Mouse (Mus musculus) midbrain, embryonic 10.5 days (tissue): ENCODE measurements at regions not wholly inside any gene's neighbourhood (a gene's known extent, or its start where the extent isn't known, plus 50 kb on each side); places are given as distances from the start of the nearest gene placed in this dataset.

Experiments
- DNase-seq: peaks from one replicate; pipeline ENCODE4 v3.0.0-alpha.2; 2017; ENCODE audit warnings: low spot score
- H3K27ac ChIP-seq: fragments of 300-500 bp; sonication (generic); replicated peaks from 2 replicates; pipeline ENCODE4 v1.5.1; 2016; ENCODE audit warnings: mild to moderate bottlenecking
- H3K27me3 ChIP-seq: fragments of 300-500 bp; sonication (generic); 2 replicates; pipeline ENCODE4 v1.6.1; 2016; ENCODE audit warnings: low read depth, mild to moderate bottlenecking; ENCODE audit not compliant: poor library complexity, severe bottlenecking
- H3K36me3 ChIP-seq: fragments of 300-500 bp; sonication (generic); 2 replicates; pipeline ENCODE4 v1.6.1; 2016; ENCODE audit warnings: mild to moderate bottlenecking, moderate library complexity
- H3K4me1 ChIP-seq: fragments of 300-500 bp; sonication (generic); 2 replicates; pipeline ENCODE4 v1.6.1; 2016
- H3K4me3 ChIP-seq: fragments of 300-500 bp; sonication (generic); 2 replicates; pipeline ENCODE4 v1.5.1; 2016; ENCODE audit warnings: mild to moderate bottlenecking, moderate library complexity
- H3K9me3 ChIP-seq: fragments of 300-500 bp; sonication (generic); replicated peaks from 2 replicates; pipeline ENCODE4 v1.6.1; 2016; ENCODE audit warnings: mild to moderate bottlenecking
- WGBS: fragments of 180-500 bp; shearing (Covaris S2); methylation state at CpG from one replicate; pipeline ENCODE4 v1.1.7; 2016; 5-methylcytosine and 5-hydroxymethylcytosine counted together

DNA sequence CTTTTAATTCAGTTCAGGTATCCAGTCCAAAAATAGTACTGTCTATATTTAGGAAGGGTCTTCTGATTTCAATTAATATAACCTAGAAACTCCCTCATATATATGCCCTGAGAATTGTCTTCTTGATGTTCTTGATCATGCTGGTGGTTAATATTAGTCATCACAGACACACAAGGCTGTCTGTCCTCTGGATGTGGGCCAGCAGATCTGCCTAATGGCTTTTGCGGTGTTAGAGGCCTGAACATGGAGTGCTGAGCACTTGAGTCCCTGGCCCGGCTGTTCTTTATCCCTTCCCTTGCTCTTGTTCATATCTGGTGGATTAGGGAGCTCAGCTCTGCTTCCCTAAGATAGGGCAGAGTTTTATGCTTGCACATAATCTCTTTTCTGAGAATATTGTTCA is 315.5 kb upstream of the Cxcr4 start:
- no peaks in the 10 kb centered on the region for H3K4me1 ChIP-seq
- H3K9me3 ChIP-seq = no peaks in the 10 kb centered on the region
- no peak for DNase-seq
- no peak overlapping the region for H3K4me3 ChIP-seq
- H3K36me3 ChIP-seq = no peaks in the 10 kb centered on the region
- H3K27ac ChIP-seq = no peak overlapping the region
- no peaks in the 10 kb centered on the region for H3K27me3 ChIP-seq
- 91% methylated on average over 2 of the region's 2 CpGs for WGBS

DNA sequence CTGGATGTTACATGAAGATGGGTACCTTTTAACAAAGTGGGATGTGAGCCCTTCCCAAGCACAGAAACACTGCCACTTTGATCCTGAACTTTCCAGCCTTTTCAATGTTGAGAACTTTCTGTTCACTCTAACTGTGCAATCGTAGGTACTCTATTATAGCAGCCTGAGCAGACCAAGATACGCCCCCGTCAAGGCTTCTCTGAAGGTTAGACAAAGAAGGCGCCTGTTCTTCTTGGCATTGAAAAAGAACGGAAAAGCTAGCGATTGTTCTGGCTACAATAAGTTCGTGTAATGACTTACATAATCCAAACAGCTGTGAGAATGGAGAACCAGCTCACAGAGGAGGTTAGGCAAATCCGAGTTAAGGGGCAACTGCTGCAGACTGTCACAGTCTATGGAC is 305.9 kb upstream of the Cxcr4 start:
- no peak for DNase-seq
- no peaks in the 10 kb centered on the region for H3K9me3 ChIP-seq
- H3K4me3 ChIP-seq = no peak overlapping the region
- H3K36me3 ChIP-seq = no peaks in the 10 kb centered on the region
- H3K27ac ChIP-seq = no peak overlapping the region
- 82% methylated on average over 8 of the region's 8 CpGs for WGBS
- H3K4me1 ChIP-seq = 0 out of 2 replicates have a peak, but pooled peaks cover 3% of the 10 kb centered on the region
- H3K27me3 ChIP-seq = no peaks in the 10 kb centered on the region

DNA sequence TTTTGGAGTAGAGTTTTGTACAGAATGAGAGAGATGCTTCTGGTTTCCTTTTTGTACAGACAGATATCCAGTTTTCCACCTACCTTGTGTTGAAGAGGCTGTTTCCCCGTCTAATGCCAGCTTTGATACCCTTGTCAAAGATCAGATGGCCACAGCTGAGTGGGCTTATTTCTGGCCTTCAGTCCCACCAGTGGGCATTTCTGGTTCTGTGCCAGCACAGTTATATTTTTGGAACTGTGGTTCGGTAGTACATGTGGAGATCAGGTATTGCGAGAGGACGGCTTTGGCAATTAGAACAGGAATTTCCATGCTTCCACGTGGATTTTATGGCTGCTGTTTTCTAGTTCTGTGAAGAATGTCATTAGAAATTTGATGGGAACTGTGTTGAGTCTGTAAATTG is 302.5 kb upstream of the Cxcr4 start:
- H3K27me3 ChIP-seq = no peaks in the 10 kb centered on the region
- no peaks in the 10 kb centered on the region for H3K36me3 ChIP-seq
- 90% methylated on average over 5 of the region's 5 CpGs for WGBS
- no peak overlapping the region for H3K27ac ChIP-seq
- DNase-seq = no peak
- H3K9me3 ChIP-seq = no peaks in the 10 kb centered on the region
- no peaks in the 10 kb centered on the region for H3K4me1 ChIP-seq
- H3K4me3 ChIP-seq = no peak overlapping the region

DNA sequence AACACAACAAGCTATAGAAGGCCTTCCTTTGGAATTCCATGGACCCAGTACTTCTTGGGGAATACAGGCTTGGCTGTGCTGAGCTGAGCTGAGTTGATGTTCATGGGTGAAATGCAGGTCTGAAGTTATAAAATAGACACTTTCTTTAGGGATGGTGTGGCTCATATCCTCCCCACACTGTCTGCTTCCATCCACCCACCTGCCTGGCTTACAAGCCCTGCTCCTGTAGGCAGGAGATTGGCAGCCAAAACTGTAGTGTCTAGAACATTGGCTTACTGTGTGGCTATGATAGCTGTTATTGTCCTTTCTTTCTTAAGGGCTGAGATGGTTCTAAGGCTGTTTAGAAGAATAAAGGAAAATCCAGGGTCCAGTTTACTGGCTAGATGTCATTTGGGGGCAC is 286.2 kb upstream of the Cxcr4 start:
- H3K36me3 ChIP-seq = no peaks in the 10 kb centered on the region

DNA sequence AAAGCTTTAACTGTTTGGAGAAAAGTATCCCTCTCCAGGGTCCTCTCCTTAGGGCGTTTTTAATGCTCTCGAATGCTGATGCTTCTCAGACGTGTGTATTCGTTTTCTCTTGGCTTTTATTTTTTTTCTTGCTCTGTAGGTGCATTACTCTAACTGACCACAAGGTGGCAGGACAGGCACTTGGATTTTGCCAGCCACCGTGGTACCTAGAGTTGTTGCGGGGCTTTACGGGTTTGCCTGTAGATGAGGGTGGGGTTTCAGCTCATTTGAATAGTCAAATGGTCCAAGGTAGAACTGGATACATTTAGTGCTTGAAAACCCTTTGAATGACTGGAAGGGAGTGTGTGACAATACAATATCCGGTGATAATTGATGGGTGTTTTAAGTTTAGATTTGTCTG is 283.2 kb upstream of the Cxcr4 start:
- no peak overlapping the region for H3K4me3 ChIP-seq

More for the DNA sequence above, 286.2 kb upstream of the Cxcr4 start:
- Histone ChIP-seq H3K9me3 (no peaks in the 10 kb centered on the region), H3K4me3 (no peak overlapping the region), H3K27ac (no peak overlapping the region), H3K4me1 (0 out of 2 replicates have a peak, but pooled peaks cover 3% of the 10 kb centered on the region), H3K27me3 (no peaks in the 10 kb centered on the region)
- no peak for DNase-seq

DNA sequence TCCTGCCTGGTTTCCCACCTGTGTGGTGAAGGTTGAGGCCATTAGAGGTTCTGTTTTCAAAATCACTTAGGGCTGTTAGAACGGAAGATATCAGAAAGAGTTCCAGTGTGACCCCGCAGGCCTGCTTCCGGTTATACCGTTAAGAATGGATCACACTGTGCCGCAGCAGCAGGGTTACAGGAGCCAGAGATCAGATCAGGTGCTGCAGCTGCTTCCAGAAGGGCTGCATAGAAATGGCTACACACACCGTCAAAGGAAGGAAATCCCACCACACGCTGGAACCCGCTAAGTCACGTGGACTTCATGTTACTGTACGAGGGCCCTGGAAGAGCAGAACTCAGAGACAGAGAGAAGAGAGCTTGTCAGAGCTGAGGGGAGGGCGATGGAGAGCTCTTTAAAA is 282.1 kb upstream of the Cxcr4 start:
- 86% methylated on average over 11 of the region's 11 CpGs for WGBS
- Histone ChIP-seq H3K27ac (no peak overlapping the region), H3K4me3 (no peak overlapping the region), H3K27me3 (no peaks in the 10 kb centered on the region), H3K9me3 (no peaks in the 10 kb centered on the region), H3K4me1 (0 out of 2 replicates have a peak, but pooled peaks cover 3% of the 10 kb centered on the region), H3K36me3 (no peaks in the 10 kb centered on the region)
- DNase-seq = no peak

More for the DNA sequence above, 283.2 kb upstream of the Cxcr4 start:
- Histone ChIP-seq H3K36me3 (no peaks in the 10 kb centered on the region), H3K27ac (no peak overlapping the region), H3K9me3 (no peaks in the 10 kb centered on the region), H3K4me1 (0 out of 2 replicates have a peak, but pooled peaks cover 3% of the 10 kb centered on the region), H3K27me3 (no peaks in the 10 kb centered on the region)
- peak; percentile 64 for DNase-seq
- 16% methylated on average over 8 of the region's 8 CpGs for WGBS

DNA sequence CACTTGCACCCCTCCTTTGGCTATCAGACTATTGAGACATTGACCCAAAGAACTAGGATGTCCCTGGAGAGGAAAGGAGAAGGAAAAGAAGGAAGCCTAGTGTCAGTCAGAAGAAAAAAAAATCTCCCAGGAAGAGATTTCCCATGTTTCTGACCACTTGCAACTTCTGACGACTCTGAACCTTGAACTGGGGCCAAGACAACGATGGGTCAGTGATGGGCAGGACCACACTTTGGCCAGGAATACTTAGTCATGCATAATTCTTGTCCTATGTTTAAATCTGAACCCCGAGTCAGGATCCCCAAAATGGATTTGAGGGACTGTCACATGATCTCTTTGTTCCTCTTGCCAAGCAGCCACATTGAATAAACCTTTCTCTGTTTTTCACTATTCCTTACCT is 276.7 kb upstream of the Cxcr4 start:
- WGBS = 79% methylated on average over 3 of the region's 3 CpGs
- no peaks in the 10 kb centered on the region for H3K4me1 ChIP-seq
- no peaks in the 10 kb centered on the region for H3K36me3 ChIP-seq
- no peak overlapping the region for H3K27ac ChIP-seq
- no peak for DNase-seq
- H3K27me3 ChIP-seq = no peaks in the 10 kb centered on the region
- no peak overlapping the region for H3K4me3 ChIP-seq
- no peaks in the 10 kb centered on the region for H3K9me3 ChIP-seq

DNA sequence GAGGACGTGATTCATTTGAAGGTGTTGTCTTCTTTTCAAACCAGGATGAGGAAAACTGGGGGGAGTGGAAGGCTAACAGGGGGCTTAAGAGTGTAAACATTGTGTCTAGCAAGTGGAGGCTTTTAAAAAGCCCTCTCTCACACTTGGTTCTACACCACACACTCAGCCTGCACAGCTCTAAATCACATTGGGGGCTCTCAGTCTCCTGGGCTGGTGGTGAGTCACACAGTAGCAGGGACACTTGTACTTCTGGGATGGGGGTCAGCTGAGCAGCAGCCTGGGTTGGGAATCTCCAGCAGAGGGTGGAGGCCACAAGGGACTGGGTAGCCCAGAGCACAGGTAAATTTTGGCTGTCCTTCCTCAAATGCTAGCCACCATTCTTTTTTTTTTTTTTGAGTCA is 268.4 kb upstream of the Cxcr4 start:
- 9% methylated on average over 1 of the region's 1 CpGs for WGBS

DNA sequence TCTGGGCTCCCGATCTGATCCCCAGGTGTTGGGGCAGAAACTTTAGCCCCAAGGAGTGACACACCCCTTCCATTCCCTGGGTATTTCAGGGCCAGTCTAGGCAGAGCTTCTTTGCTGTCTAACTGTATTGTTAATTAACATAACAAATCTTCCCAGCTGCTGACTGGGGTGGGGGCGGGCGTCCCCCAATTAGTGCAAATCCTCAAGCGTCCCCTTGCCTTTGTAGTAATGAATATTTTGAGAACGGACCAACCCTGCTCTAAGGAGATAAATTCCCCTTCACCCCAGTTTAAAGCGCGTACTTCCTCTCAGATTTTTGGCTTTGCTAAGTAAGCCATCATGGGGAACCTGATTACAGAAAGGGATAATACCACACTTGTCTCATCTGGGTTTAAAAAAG is 268.0 kb upstream of the Cxcr4 start:
- H3K27me3 ChIP-seq = peaks cover 15% of the 10 kb centered on the region; the same call in 1 of the 2 replicates
- peaks cover 22% of the 10 kb centered on the region for H3K4me1 ChIP-seq
- no peaks in the 10 kb centered on the region for H3K9me3 ChIP-seq
- H3K4me3 ChIP-seq = no peak overlapping the region
- H3K36me3 ChIP-seq = no peaks in the 10 kb centered on the region
- WGBS = 11% methylated on average over 7 of the region's 7 CpGs
- no peak overlapping the region for H3K27ac ChIP-seq
- no peak for DNase-seq

More for the DNA sequence above, 268.4 kb upstream of the Cxcr4 start:
- H3K36me3 ChIP-seq = no peaks in the 10 kb centered on the region
- no peaks in the 10 kb centered on the region for H3K9me3 ChIP-seq
- H3K27ac ChIP-seq = 0 out of 2 replicates have a peak overlapping the region, but pooled peaks have one; percentile 13
- no peak for DNase-seq
- peaks cover 10% of the 10 kb centered on the region; the same call in 1 of the 2 replicates for H3K27me3 ChIP-seq
- peaks cover 20% of the 10 kb centered on the region for H3K4me1 ChIP-seq
- H3K4me3 ChIP-seq = no peak overlapping the region

DNA sequence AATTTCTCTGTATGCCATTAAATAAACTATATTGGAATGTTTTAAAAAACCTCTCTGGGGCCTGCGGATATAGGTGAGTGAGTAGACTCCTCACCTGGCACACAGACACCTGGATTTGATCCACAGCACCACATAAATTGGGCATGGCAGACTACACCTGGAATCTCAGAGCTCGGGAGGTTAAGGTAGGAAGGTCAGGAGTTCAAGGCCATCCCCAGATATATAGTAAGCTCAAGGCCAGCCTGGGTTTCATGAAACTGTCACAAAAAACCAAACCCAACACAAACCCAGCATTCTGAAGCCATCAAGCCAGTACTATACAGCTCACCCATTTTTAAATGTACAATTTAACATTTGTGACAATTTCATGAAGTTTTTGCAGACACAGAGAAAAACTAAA is 266.6 kb upstream of the Cxcr4 start:
- WGBS = 87% methylated on average over 2 of the region's 2 CpGs
- DNase-seq = no peak
- no peaks in the 10 kb centered on the region for H3K36me3 ChIP-seq
- peaks cover 18% of the 10 kb centered on the region; the same call in 1 of the 2 replicates for H3K27me3 ChIP-seq
- H3K9me3 ChIP-seq = no peaks in the 10 kb centered on the region
- H3K27ac ChIP-seq = no peak overlapping the region
- peaks cover 29% of the 10 kb centered on the region for H3K4me1 ChIP-seq
- no peak overlapping the region for H3K4me3 ChIP-seq

DNA sequence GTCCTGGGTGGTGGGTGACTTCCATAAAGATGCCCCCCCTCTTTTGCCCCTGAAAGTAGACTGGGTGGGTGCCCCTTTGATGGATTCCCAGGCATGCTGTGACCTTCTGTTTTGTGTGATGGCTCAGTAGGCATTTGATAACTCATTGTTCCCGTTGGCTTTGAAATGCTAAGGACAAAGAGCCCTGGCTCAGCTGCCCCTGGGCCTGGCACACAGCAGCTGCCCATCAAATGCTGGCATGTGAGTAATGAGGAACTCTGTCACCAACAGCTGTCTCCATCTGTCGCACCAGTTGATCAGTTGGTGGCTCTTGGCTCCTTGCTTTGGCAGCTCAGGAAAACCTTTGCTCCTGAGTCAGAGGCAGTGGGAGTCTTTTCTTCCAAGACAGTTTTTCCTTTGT is 264.8 kb upstream of the Cxcr4 start:
- no peak overlapping the region for H3K27ac ChIP-seq
- no peak for DNase-seq
- no peak overlapping the region for H3K4me3 ChIP-seq
- H3K4me1 ChIP-seq = peaks cover 29% of the 10 kb centered on the region
- H3K27me3 ChIP-seq = peaks cover 18% of the 10 kb centered on the region; the same call in 1 of the 2 replicates
- H3K36me3 ChIP-seq = no peaks in the 10 kb centered on the region
- no peaks in the 10 kb centered on the region for H3K9me3 ChIP-seq
- WGBS = 67% methylated on average over 2 of the region's 2 CpGs

DNA sequence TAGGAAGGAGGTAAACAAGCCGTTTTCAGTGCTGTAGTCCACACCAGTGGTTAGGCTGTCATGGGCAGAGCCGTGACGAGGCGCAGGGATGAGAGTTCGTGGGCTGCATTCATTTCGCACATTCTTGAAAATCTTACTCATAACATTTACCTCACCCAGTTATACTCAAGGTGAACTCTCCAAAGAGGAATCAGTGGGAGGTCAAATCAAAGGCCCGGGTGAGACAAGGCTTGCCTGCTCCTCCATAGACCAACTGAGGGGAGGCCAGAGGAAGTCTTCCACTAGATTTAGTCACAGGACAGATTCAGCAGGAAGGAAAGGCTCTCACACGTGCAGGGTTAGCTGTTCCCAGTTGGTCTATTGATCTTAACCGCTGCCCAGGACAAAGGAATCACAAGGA is 262.6 kb upstream of the Cxcr4 start:
- no peaks in the 10 kb centered on the region for H3K36me3 ChIP-seq
- DNase-seq = peak; percentile 38
- peaks cover 17% of the 10 kb centered on the region for H3K4me1 ChIP-seq
- no peaks in the 10 kb centered on the region for H3K9me3 ChIP-seq
- H3K4me3 ChIP-seq = no peak overlapping the region
- no peak overlapping the region; the same call in 1 of the 2 replicates for H3K27ac ChIP-seq
- 54% methylated on average over 9 of the region's 9 CpGs for WGBS
- H3K27me3 ChIP-seq = peaks cover 16% of the 10 kb centered on the region; the same call in 1 of the 2 replicates

DNA sequence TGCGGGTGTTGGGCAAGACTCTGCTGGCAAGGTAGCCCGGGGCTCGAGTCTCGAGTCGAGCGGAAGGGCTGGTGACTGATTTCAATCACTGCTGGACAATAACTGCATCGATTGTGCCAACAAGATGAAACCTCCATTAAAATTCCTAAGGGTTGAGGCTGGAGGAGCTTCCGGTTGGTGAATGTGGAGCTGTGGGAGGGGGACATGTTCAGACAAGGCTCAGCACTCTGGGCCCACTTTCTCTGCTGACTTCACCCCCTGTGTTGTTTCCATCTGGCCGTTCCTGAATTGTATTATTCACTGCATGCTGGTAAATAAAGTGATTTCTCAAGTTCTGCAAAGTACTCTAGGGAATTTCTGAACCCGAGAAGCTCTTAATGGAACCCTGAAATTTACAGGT is 261.2 kb upstream of the Cxcr4 start:
- Histone ChIP-seq H3K27me3 (peaks cover 11% of the 10 kb centered on the region; the same call in 1 of the 2 replicates), H3K4me1 (peaks cover 12% of the 10 kb centered on the region), H3K9me3 (no peaks in the 10 kb centered on the region), H3K36me3 (no peaks in the 10 kb centered on the region), H3K27ac (no peak overlapping the region), H3K4me3 (no peak overlapping the region)
- WGBS = 93% methylated on average over 9 of the region's 10 CpGs
- no peak for DNase-seq

DNA sequence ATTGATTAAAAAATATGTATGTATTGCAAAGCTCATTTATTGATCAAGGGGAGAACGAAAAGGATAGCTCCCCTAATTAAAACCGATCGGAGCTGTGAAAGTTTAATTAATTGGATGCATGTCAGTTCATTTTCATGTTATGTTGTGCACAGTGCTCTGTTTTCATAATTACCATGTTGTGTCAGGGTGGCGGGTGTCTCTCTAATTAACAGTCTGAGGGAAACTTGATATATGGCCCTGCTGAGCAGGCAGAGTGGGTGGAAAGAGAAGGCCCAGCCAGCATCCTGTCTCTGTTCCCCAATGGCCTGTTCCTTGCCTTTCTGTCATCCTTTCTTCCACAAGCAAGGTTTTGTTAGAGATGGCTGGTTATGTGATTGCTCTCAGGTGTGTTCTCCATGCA is 245.3 kb upstream of the Cxcr4 start:
- peaks cover 14% of the 10 kb centered on the region for H3K4me1 ChIP-seq
- WGBS = 89% methylated on average over 4 of the region's 4 CpGs
- H3K27me3 ChIP-seq = peaks cover 6% of the 10 kb centered on the region
- no peak overlapping the region for H3K4me3 ChIP-seq
- H3K9me3 ChIP-seq = no peaks in the 10 kb centered on the region
- DNase-seq = no peak
- no peak overlapping the region for H3K27ac ChIP-seq
- H3K36me3 ChIP-seq = no peaks in the 10 kb centered on the region
